In genomic region chr4:151851179-151851578, GRCm38 (mm10) we compare ENCODE assay signal across 10 mouse cellular contexts. TPM values are rescaled to one million over a fixed set of nuclear protein-coding genes. Genes with fewer than 3 reads are reported as not detected.
A peak's percentile ranks its signal among the peaks of the same experiment; 100 is the strongest.
DNase-seq lines count a peak whose midpoint lies in the region; ATAC-seq and TF ChIP-seq lines count a peak whose summit lies in the region.
"Had no signal": no experiment of that assay in that cellular context is flagged by ENCODE, and none has a peak within 500 bp of the region (broad histone marks: within the 10 kb centered on the region; RNA-seq: fewer than 3 reads in every experiment).

No protein-coding gene starts in this region.

- H3K4me3 ChIP-seq in intestine, embryonic 14.5 days (ENCODE audit: low read depth, low read length): no peak overlapping the region
- no peak overlapping the region for H3K4me3 ChIP-seq in intestine, embryonic 15.5 days (replicated peaks)
- H3K4me3 ChIP-seq in kidney, postnatal 0 days (replicated peaks; ENCODE audit: low read depth, low read length): no peak overlapping the region
- H3K4me3 ChIP-seq: embryonic facial prominence, embryonic 15.5 days had no signal

- DNase-seq in intestine, embryonic 14.5 days (ENCODE audit: low spot score): peak; percentile 55
- DNase-seq in B cell, adult 2 months: peak; percentile 79 to 84
- DNase-seq in T-cell, adult 2 months (ENCODE audit: low spot score): peak; percentile 55
- peak; percentile 78 for DNase-seq in kidney, postnatal 0 days (ENCODE audit: low spot score)
- DNase-seq in mesoderm, embryonic 11.5 days (ENCODE audit: low read depth, low spot score): peak; percentile 73
- peak; percentile 81 for DNase-seq in thymus, postnatal 4 days

- H3K4me2 ChIP-seq in intestine, embryonic 14.5 days (ENCODE audit: low read length): no peak overlapping the region
- H3K4me2 ChIP-seq in intestine, embryonic 15.5 days (replicated peaks): no peak overlapping the region
- H3K4me2 ChIP-seq in kidney, postnatal 0 days (ENCODE audit: low read length): no peak overlapping the region
- H3K4me2 ChIP-seq: embryonic facial prominence, embryonic 15.5 days had no signal

- no peaks in the 10 kb centered on the region for H3K27me3 ChIP-seq in intestine, embryonic 14.5 days (replicated peaks; ENCODE audit: control insufficient read depth, insufficient read depth, low read length)
- no peaks in the 10 kb centered on the region for H3K27me3 ChIP-seq in intestine, embryonic 15.5 days (replicated peaks)
- H3K27me3 ChIP-seq in kidney, postnatal 0 days (ENCODE audit: insufficient read depth, low read length): no peaks in the 10 kb centered on the region
- H3K27me3 ChIP-seq: embryonic facial prominence, embryonic 15.5 days had no signal

- 0 out of 2 replicates have a peak, but pooled peaks cover 3% of the 10 kb centered on the region for H3K4me1 ChIP-seq in intestine, embryonic 14.5 days (replicated peaks; ENCODE audit: control insufficient read depth, insufficient read depth, low read length)
- H3K4me1 ChIP-seq in intestine, embryonic 15.5 days (replicated peaks): 0 out of 2 replicates have a peak, but pooled peaks cover 2% of the 10 kb centered on the region
- no peaks in the 10 kb centered on the region; the same call in 1 of the 2 replicates for H3K4me1 ChIP-seq in kidney, postnatal 0 days (replicated peaks; ENCODE audit: insufficient read depth, low read length)

- H3K9me3 ChIP-seq in intestine, embryonic 14.5 days (ENCODE audit: control insufficient read depth, low read length): no peaks in the 10 kb centered on the region
- H3K9me3 ChIP-seq in intestine, embryonic 15.5 days: no peaks in the 10 kb centered on the region
- H3K9me3 ChIP-seq in kidney, postnatal 0 days (replicated peaks; ENCODE audit: low read length): no peaks in the 10 kb centered on the region
- H3K9me3 ChIP-seq: embryonic facial prominence, embryonic 15.5 days had no signal

- 50% methylated on average over 2 of the region's 2 CpGs for WGBS in intestine, embryonic 14.5 days
- WGBS in intestine, embryonic 15.5 days: 55% methylated on average over 2 of the region's 2 CpGs
- WGBS in kidney, postnatal 0 days: 53% methylated on average over 2 of the region's 2 CpGs

- H3K27ac ChIP-seq in intestine, embryonic 14.5 days (ENCODE audit: low read depth): no peak overlapping the region
- no peak overlapping the region for H3K27ac ChIP-seq in intestine, embryonic 15.5 days
- H3K27ac ChIP-seq in kidney, postnatal 0 days: no peak overlapping the region
- H3K27ac ChIP-seq: embryonic facial prominence, embryonic 15.5 days; macrophage had no signal

- no peaks in the 10 kb centered on the region for H3K36me3 ChIP-seq in intestine, embryonic 14.5 days (ENCODE audit: control insufficient read depth, insufficient read depth, low read length)
- no peaks in the 10 kb centered on the region for H3K36me3 ChIP-seq in intestine, embryonic 15.5 days
- H3K36me3 ChIP-seq in kidney, postnatal 0 days (ENCODE audit: insufficient read depth, low read length): no peaks in the 10 kb centered on the region
- H3K36me3 ChIP-seq: embryonic facial prominence, embryonic 15.5 days had no signal

- no peak for ATAC-seq in intestine, embryonic 14.5 days (replicated peaks; ENCODE audit: low FRiP score, low TSS enrichment, low read depth)
- ATAC-seq in intestine, embryonic 15.5 days: no peak
- peak; percentile 85 for ATAC-seq in erythroblast, adult 5-6 weeks (replicated peaks; ENCODE audit: low FRiP score, poor library complexity, severe bottlenecking)
- no peak for ATAC-seq in kidney, postnatal 0 days (replicated peaks; ENCODE audit: low FRiP score, low read depth)

- peak; percentile 74 for TF ChIP-seq CTCF in kidney, postnatal 0 days (IDR thresholded peaks at IDR 0.05; ENCODE audit: low read depth)

- H3K9ac ChIP-seq in intestine, embryonic 14.5 days (ENCODE audit: low read length): no peak overlapping the region
- no peak overlapping the region for H3K9ac ChIP-seq in intestine, embryonic 15.5 days
- no peak overlapping the region for H3K9ac ChIP-seq in kidney, postnatal 0 days (ENCODE audit: low read depth, low read length)
- H3K9ac ChIP-seq: embryonic facial prominence, embryonic 15.5 days had no signal

RNA-seq across cellular contexts. Expression of gene Camta1, which starts 10.5 kb away (rescaled TPM):
- polyA plus RNA-seq in intestine, embryonic 14.5 days (2014; fragmentation: Nextera tagmentation; extraction: Ambion mirVana): 85.7 and 88.1 TPM in 2 replicates
- polyA plus RNA-seq in intestine, embryonic 15.5 days (2015; fragmentation: Nextera tagmentation; extraction: Ambion mirVana): 70.2 and 75.7 TPM in 2 replicates
- total RNA-seq in erythroblast, adult 5-6 weeks (2015; ENCODE audit: low replicate concordance): 11.7 and 27.8 TPM in 2 replicates
- total RNA-seq in erythroblast, adult 5-6 weeks (2017; ENCODE audit: low replicate concordance): 4.9 and 25.7 TPM in 2 replicates
- 115 and 124 TPM in 2 replicates for polyA plus RNA-seq in kidney, postnatal 0 days (2015; fragmentation: Nextera tagmentation; extraction: Ambion mirVana)
